Mouse (Mus musculus): ENCODE data around the gene Arhgap15. TPM values are rescaled to one million over a fixed set of nuclear protein-coding genes. Genes with fewer than 3 reads are reported as not detected.
A peak's percentile ranks its signal among the peaks of the same experiment; 100 is the strongest.

Gene Arhgap15
- polyA plus RNA-seq, 1 experiment from 2014 or later = 1.1 TPM

GRCm38 (mm10) chr2:43772640-43773039 lies 24.0 kb downstream of the Arhgap15 start:
- Histone ChIP-seq H3K27me3 (ENCODE audit: insufficient read depth, low read length) (no peaks in the 10 kb centered on the region), H3K4me2 (replicated peaks; ENCODE audit: low read depth, low read length) (no peak overlapping the region), H3K36me3 (ENCODE audit: insufficient read depth, low read length) (no peaks in the 10 kb centered on the region), H3K9ac (replicated peaks; ENCODE audit: low read length) (no peak overlapping the region), H3K9me3 (ENCODE audit: low read length) (no peaks in the 10 kb centered on the region), H3K4me3 (ENCODE audit: low read length) (no peak overlapping the region), H3K4me1 (ENCODE audit: insufficient read depth, low read length) (no peaks in the 10 kb centered on the region), H3K27ac (ENCODE audit: low read length) (no peak overlapping the region)
- no peak for ATAC-seq (ENCODE audit: low FRiP score, low TSS enrichment)
- 88% methylated on average over 5 of the region's 5 CpGs for WGBS

GRCm38 (mm10) chr2:43782157-43782556 lies 33.5 kb downstream of the Arhgap15 start:
- 0 out of 2 replicates have a peak, but pooled peaks cover 3% of the 10 kb centered on the region for H3K27me3 ChIP-seq (ENCODE audit: insufficient read depth, low read length)
- H3K4me3 ChIP-seq (ENCODE audit: low read length) = no peak overlapping the region
- WGBS = 86% methylated on average over 3 of the region's 3 CpGs
- no peak overlapping the region for H3K4me2 ChIP-seq (replicated peaks; ENCODE audit: low read depth, low read length)
- H3K9me3 ChIP-seq (ENCODE audit: low read length) = no peaks in the 10 kb centered on the region
- no peaks in the 10 kb centered on the region for H3K4me1 ChIP-seq (ENCODE audit: insufficient read depth, low read length)
- no peaks in the 10 kb centered on the region for H3K36me3 ChIP-seq (ENCODE audit: insufficient read depth, low read length)
- no peak overlapping the region for H3K9ac ChIP-seq (replicated peaks; ENCODE audit: low read length)
- no peak for ATAC-seq (ENCODE audit: low FRiP score, low TSS enrichment)
- H3K27ac ChIP-seq (ENCODE audit: low read length) = no peak overlapping the region

GRCm38 (mm10) chr2:43783759-43784735 lies 35.4 kb downstream of the Arhgap15 start:
- Histone ChIP-seq H3K9me3 (ENCODE audit: low read length) (no peaks in the 10 kb centered on the region), H3K4me3 (ENCODE audit: low read length) (no peak overlapping the region), H3K27ac (ENCODE audit: low read length) (no peak overlapping the region), H3K27me3 (ENCODE audit: insufficient read depth, low read length) (0 out of 2 replicates have a peak, but pooled peaks cover 3% of the 10 kb centered on the region), H3K9ac (replicated peaks; ENCODE audit: low read length) (no peak overlapping the region), H3K36me3 (ENCODE audit: insufficient read depth, low read length) (no peaks in the 10 kb centered on the region), H3K4me2 (replicated peaks; ENCODE audit: low read depth, low read length) (no peak overlapping the region), H3K4me1 (ENCODE audit: insufficient read depth, low read length) (peaks cover 4% of the 10 kb centered on the region; the same call in 1 of the 2 replicates)
- 66% methylated on average over 7 of the region's 7 CpGs for WGBS
- no peak for ATAC-seq (ENCODE audit: low FRiP score, low TSS enrichment)

DNA sequence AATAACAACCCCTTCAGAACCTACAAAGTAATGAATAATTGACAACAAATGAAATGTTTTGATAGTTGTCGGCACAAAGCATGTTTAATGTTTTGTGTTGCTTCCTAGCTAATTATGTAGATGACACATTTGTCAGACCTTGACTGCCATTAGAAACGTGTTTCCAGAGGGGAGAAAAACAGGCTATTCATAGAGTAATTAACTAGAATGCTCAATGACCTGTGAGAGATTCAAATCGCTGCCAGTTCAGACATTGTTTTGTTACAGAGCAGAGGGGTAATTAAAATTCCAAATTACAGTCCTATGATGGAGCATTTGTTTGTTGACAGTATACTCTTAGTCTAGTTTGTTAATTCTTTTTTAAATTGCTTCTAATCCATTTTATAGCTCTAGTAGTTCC lies 37.5 kb downstream of the Arhgap15 start:
- no peak overlapping the region for H3K4me2 ChIP-seq (replicated peaks; ENCODE audit: low read depth, low read length)
- no peaks in the 10 kb centered on the region for H3K36me3 ChIP-seq (ENCODE audit: insufficient read depth, low read length)
- ATAC-seq (ENCODE audit: low FRiP score, low TSS enrichment) = no peak
- H3K4me3 ChIP-seq (ENCODE audit: low read length) = no peak overlapping the region
- no peaks in the 10 kb centered on the region for H3K9me3 ChIP-seq (ENCODE audit: low read length)
- 0 out of 2 replicates have a peak, but pooled peaks cover 3% of the 10 kb centered on the region for H3K27me3 ChIP-seq (ENCODE audit: insufficient read depth, low read length)
- WGBS = 15% methylated on average over 3 of the region's 3 CpGs
- H3K4me1 ChIP-seq (ENCODE audit: insufficient read depth, low read length) = peaks cover 6% of the 10 kb centered on the region; the same call in 1 of the 2 replicates
- H3K27ac ChIP-seq (ENCODE audit: low read length) = no peak overlapping the region
- no peak overlapping the region for H3K9ac ChIP-seq (replicated peaks; ENCODE audit: low read length)

GRCm38 (mm10) chr2:43787141-43787540 lies 38.5 kb downstream of the Arhgap15 start:
- peaks cover 12% of the 10 kb centered on the region; the same call in 1 of the 2 replicates for H3K4me1 ChIP-seq (ENCODE audit: insufficient read depth, low read length)
- H3K4me2 ChIP-seq (replicated peaks; ENCODE audit: low read depth, low read length) = no peak overlapping the region
- H3K27me3 ChIP-seq (ENCODE audit: insufficient read depth, low read length) = 0 out of 2 replicates have a peak, but pooled peaks cover 3% of the 10 kb centered on the region
- 48% methylated on average over 12 of the region's 12 CpGs for WGBS
- 0 out of 2 replicates have a peak, but pooled peaks have one; percentile 78 for ATAC-seq (ENCODE audit: low FRiP score, low TSS enrichment)
- no peak overlapping the region for H3K27ac ChIP-seq (ENCODE audit: low read length)
- no peak overlapping the region for H3K9ac ChIP-seq (replicated peaks; ENCODE audit: low read length)
- no peaks in the 10 kb centered on the region for H3K36me3 ChIP-seq (ENCODE audit: insufficient read depth, low read length)
- H3K4me3 ChIP-seq (ENCODE audit: low read length) = no peak overlapping the region
- H3K9me3 ChIP-seq (ENCODE audit: low read length) = no peaks in the 10 kb centered on the region

DNA sequence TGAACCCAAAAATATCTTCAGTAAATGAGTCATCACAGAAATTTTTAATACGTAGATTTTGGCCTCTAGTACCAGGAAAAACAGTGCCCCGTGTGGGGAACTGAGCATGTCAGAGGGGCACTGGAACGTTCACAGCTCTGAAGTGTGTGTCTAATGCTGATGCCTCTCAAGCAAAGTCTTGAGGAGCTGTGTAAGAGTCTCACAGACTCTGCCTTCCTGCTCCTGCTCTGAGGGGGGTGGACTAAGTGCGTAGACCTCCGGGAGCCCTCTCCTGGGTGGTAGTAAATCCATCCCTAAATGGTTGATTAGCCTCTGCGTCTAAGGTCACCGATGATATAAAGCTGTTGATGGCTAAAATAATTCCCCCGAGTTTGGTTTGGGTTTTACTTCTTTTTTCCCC lies 39.9 kb downstream of the Arhgap15 start:
- Histone ChIP-seq H3K9ac (replicated peaks; ENCODE audit: low read length) (no peak overlapping the region), H3K4me2 (replicated peaks; ENCODE audit: low read depth, low read length) (no peak overlapping the region), H3K4me1 (ENCODE audit: insufficient read depth, low read length) (peaks cover 12% of the 10 kb centered on the region; the same call in 1 of the 2 replicates), H3K27ac (ENCODE audit: low read length) (no peak overlapping the region), H3K4me3 (ENCODE audit: low read length) (no peak overlapping the region), H3K36me3 (ENCODE audit: insufficient read depth, low read length) (no peaks in the 10 kb centered on the region), H3K27me3 (ENCODE audit: insufficient read depth, low read length) (0 out of 2 replicates have a peak, but pooled peaks cover 3% of the 10 kb centered on the region), H3K9me3 (ENCODE audit: low read length) (no peaks in the 10 kb centered on the region)
- 27% methylated on average over 8 of the region's 8 CpGs for WGBS
- no peak for ATAC-seq (ENCODE audit: low FRiP score, low TSS enrichment)

DNA sequence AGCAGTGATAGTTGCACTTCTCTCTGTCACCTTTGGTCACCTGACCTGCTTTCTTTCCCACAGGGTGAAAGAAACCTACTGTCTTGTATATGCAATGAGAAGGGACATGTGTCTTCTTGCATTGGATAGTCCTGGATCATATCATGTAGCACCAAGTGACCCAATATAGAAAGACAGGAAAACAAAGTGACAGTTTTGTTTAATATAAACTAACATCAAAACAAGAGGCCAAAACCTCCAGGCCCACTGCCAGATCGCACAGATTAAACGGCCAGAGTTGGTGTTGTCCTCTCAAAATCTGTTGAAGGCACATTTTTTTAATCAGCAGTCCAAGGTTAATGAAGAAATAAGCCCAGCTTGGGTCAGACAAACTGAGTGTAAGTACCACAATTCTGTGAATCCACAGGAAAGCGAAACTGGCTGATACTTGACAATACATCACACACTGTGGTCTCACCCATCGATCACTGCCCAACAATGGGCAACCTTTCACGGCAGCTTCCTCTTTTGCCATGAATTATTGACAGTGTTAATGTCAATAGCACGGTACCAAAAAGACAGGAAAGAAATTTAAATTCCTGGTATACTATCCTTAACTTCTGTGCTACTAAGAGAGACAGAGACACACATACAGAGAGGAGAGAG lies 41.5 kb downstream of the Arhgap15 start:
- Histone ChIP-seq H3K27ac (ENCODE audit: low read length) (no peak overlapping the region), H3K9me3 (ENCODE audit: low read length) (no peaks in the 10 kb centered on the region), H3K4me2 (replicated peaks; ENCODE audit: low read depth, low read length) (no peak overlapping the region), H3K27me3 (ENCODE audit: insufficient read depth, low read length) (0 out of 2 replicates have a peak, but pooled peaks cover 3% of the 10 kb centered on the region), H3K4me1 (ENCODE audit: insufficient read depth, low read length) (peaks cover 12% of the 10 kb centered on the region; the same call in 1 of the 2 replicates), H3K4me3 (ENCODE audit: low read length) (no peak overlapping the region), H3K9ac (replicated peaks; ENCODE audit: low read length) (no peak overlapping the region), H3K36me3 (ENCODE audit: insufficient read depth, low read length) (no peaks in the 10 kb centered on the region)
- 48% methylated on average over 6 of the region's 6 CpGs for WGBS
- no peak for ATAC-seq (ENCODE audit: low FRiP score, low TSS enrichment)

- Histone ChIP-seq H3K36me3 (ENCODE audit: insufficient read depth, low read length) (no peaks in the 10 kb centered on the region), H3K27ac (ENCODE audit: low read length) (no peak overlapping the region), H3K27me3 (ENCODE audit: insufficient read depth, low read length) (0 out of 2 replicates have a peak, but pooled peaks cover under 1% of the 10 kb centered on the region), H3K4me3 (ENCODE audit: low read length) (no peak overlapping the region), H3K4me2 (replicated peaks; ENCODE audit: low read depth, low read length) (no peak overlapping the region), H3K9ac (replicated peaks; ENCODE audit: low read length) (no peak overlapping the region), H3K4me1 (ENCODE audit: insufficient read depth, low read length) (peaks cover 12% of the 10 kb centered on the region; the same call in 1 of the 2 replicates), H3K9me3 (ENCODE audit: low read length) (no peaks in the 10 kb centered on the region)
- ATAC-seq (ENCODE audit: low FRiP score, low TSS enrichment) = peak; percentile 73; the same call in 1 of the 2 replicates
- 27% methylated on average over 6 of the region's 6 CpGs for WGBS
Observed at GRCm38 (mm10) chr2:43791575-43791974, 43.0 kb downstream of the Arhgap15 start.

- no peak overlapping the region for H3K4me2 ChIP-seq (replicated peaks; ENCODE audit: low read depth, low read length)
- no peaks in the 10 kb centered on the region for H3K36me3 ChIP-seq (ENCODE audit: insufficient read depth, low read length)
- H3K27me3 ChIP-seq (ENCODE audit: insufficient read depth, low read length) = no peaks in the 10 kb centered on the region
- no peak overlapping the region for H3K27ac ChIP-seq (ENCODE audit: low read length)
- 73% methylated on average over 3 of the region's 3 CpGs for whole genome bisulfite sequencing
- no peaks in the 10 kb centered on the region for H3K9me3 ChIP-seq (ENCODE audit: low read length)
- H3K9ac ChIP-seq (replicated peaks; ENCODE audit: low read length) = no peak overlapping the region
- ATAC-seq (ENCODE audit: low FRiP score, low TSS enrichment) = no peak
- peaks cover 12% of the 10 kb centered on the region; the same call in 1 of the 2 replicates for H3K4me1 ChIP-seq (ENCODE audit: insufficient read depth, low read length)
- no peak overlapping the region for H3K4me3 ChIP-seq (ENCODE audit: low read length)
Observed at GRCm38 (mm10) chr2:43793105-43793504, 44.5 kb downstream of the Arhgap15 start.

All from kidney, embryonic 16.5 days (tissue).